Comparison of ENCODE assay signal across 8 mouse cellular contexts in genomic region chr1:193272137-193272915, GRCm38 (mm10). TPM values are rescaled to one million over a fixed set of nuclear protein-coding genes. Genes with fewer than 3 reads are reported as not detected.
A peak's percentile ranks its signal among the peaks of the same experiment; 100 is the strongest.
DNase-seq lines count a peak whose midpoint lies in the region; ATAC-seq and TF ChIP-seq lines count a peak whose summit lies in the region.

No protein-coding gene starts in this region.

- no peaks in the 10 kb centered on the region for H3K36me3 ChIP-seq in embryonic facial prominence, embryonic 11.5 days (replicated peaks; ENCODE audit: control insufficient read depth, insufficient read depth, low read depth, low read length)
- no peaks in the 10 kb centered on the region for H3K36me3 ChIP-seq in stomach, postnatal 0 days (ENCODE audit: control insufficient read depth, insufficient read depth, low read length)

- no peaks in the 10 kb centered on the region for H3K27me3 ChIP-seq in embryonic facial prominence, embryonic 11.5 days (ENCODE audit: control insufficient read depth, insufficient read depth, low read length)
- H3K27me3 ChIP-seq in stomach, postnatal 0 days (ENCODE audit: control insufficient read depth, insufficient read depth, low read length), result no peaks in the 10 kb centered on the region

- H3K4me1 ChIP-seq in embryonic facial prominence, embryonic 11.5 days (ENCODE audit: control insufficient read depth, insufficient read depth, low read length), result no peaks in the 10 kb centered on the region
- H3K4me1 ChIP-seq in stomach, postnatal 0 days (replicated peaks; ENCODE audit: control insufficient read depth, insufficient read depth), result 0 out of 2 replicates have a peak, but pooled peaks cover 3% of the 10 kb centered on the region

- DNase-seq in adrenal gland, adult 18-20 months (ENCODE audit: low spot score in 2 of 2), result peak; percentile 43 to 48
- no peak for DNase-seq in adrenal gland, adult 2 months
- peak; percentile 20 for DNase-seq in WW6 (ENCODE audit: low read depth, low spot score)
- peak; percentile 36 for DNase-seq in embryonic facial prominence, embryonic 11.5 days (ENCODE audit: low spot score)
- DNase-seq in heart, postnatal 10 days, result peak; percentile 58 to 60
- DNase-seq in layer of hippocampus, postnatal 10 days (ENCODE audit: low spot score in 2 of 2), result peak; percentile 36 to 46
- peak; percentile 29 for DNase-seq in stomach, postnatal 0 days (ENCODE audit: low spot score)

- ATAC-seq in embryonic facial prominence, embryonic 11.5 days (replicated peaks; ENCODE audit: insufficient number of reproducible peaks, low FRiP score, low TSS enrichment, low read depth), result peak; percentile 65
- ATAC-seq in megakaryocyte-erythroid progenitor cell, adult 5-6 weeks (replicated peaks; ENCODE audit: low FRiP score, low TSS enrichment, poor library complexity, severe bottlenecking), result peak; percentile 19; the same call in 1 of the 2 replicates
- ATAC-seq in stomach, postnatal 0 days (ENCODE audit: low FRiP score, low TSS enrichment), result peak; percentile 37

- no peak overlapping the region; the same call in 1 of the 2 replicates for H3K27ac ChIP-seq in embryonic facial prominence, embryonic 11.5 days (replicated peaks; ENCODE audit: low read depth, low read length)
- H3K27ac ChIP-seq in stomach, postnatal 0 days (replicated peaks), result peak overlapping the region; percentile 89

- no peaks in the 10 kb centered on the region for H3K9me3 ChIP-seq in embryonic facial prominence, embryonic 11.5 days (replicated peaks; ENCODE audit: control insufficient read depth, low read length)
- no peaks in the 10 kb centered on the region for H3K9me3 ChIP-seq in stomach, postnatal 0 days (ENCODE audit: control insufficient read depth, low read length)

- TF ChIP-seq CTCF in stomach, postnatal 0 days (IDR thresholded peaks at IDR 0.05; ENCODE audit: low read depth), result no peak

- H3K4me3 ChIP-seq in embryonic facial prominence, embryonic 11.5 days (ENCODE audit: low read depth, low read length), result peak overlapping the region; percentile 42
- peak overlapping the region; percentile 46 for H3K4me3 ChIP-seq in stomach, postnatal 0 days (ENCODE audit: low read depth, low read length)

- TF ChIP-seq EP300 in stomach, postnatal 0 days (optimal IDR thresholded peaks at IDR 0.05), result no peak

- intact Hi-C loops in heart, postnatal 10 days (cut with DNase I), result loop anchor here (5.0 kb wide), 1 partner anchor 105 kb away; no protein-coding TSS in a partner anchor

- H3K4me2 ChIP-seq in embryonic facial prominence, embryonic 11.5 days (ENCODE audit: low read depth, low read length), result peak overlapping the region; percentile 80
- peak overlapping the region; percentile 64 for H3K4me2 ChIP-seq in stomach, postnatal 0 days (replicated peaks; ENCODE audit: low read depth)

- peak overlapping the region; percentile 69 for H3K9ac ChIP-seq in embryonic facial prominence, embryonic 11.5 days (replicated peaks; ENCODE audit: low read length)
- H3K9ac ChIP-seq in stomach, postnatal 0 days (ENCODE audit: low read length), result peak overlapping the region; percentile 60

- WGBS in embryonic facial prominence, embryonic 11.5 days, result 9% methylated on average over 24 of the region's 24 CpGs
- 17% methylated on average over 24 of the region's 24 CpGs for WGBS in stomach, postnatal 0 days

RNA-seq across cellular contexts. Expression of gene G0s2, which starts 0.7 kb away (rescaled TPM):
- 100 to 1,000 TPM; 129 to 206 TPM for total RNA-seq in adrenal gland, adult 18-20 months (2021)
- total RNA-seq in adrenal gland, adult 2 months (2021), result 100 to 1,000 TPM; 156 to 178 TPM
- polyA plus RNA-seq in adrenal gland, adult 2 months (2012; rRNA removed), result 182 and 309 TPM in 2 replicates
- 8.7 and 8.9 TPM in 2 replicates for polyA plus RNA-seq in embryonic facial prominence, embryonic 11.5 days (2014; fragmentation: Nextera tagmentation; extraction: Ambion mirVana)
- total RNA-seq in heart, postnatal 10 days (2021), result 10 to 100 TPM; 51.2 to 51.4 TPM
- 1 to 10 TPM; 6.7 to 9.3 TPM for total RNA-seq in layer of hippocampus, postnatal 10 days (2021)
- total RNA-seq in megakaryocyte-erythroid progenitor cell, adult 5-6 weeks (2014; fragmentation: Nextera tagmentation), result 1.2 TPM in 1 of 2 replicates, not detected in the other
- total RNA-seq in megakaryocyte-erythroid progenitor cell, adult 5-6 weeks (2017), result not detected in 2 replicates
- 20.8 and 27.4 TPM in 2 replicates for polyA plus RNA-seq in stomach, postnatal 0 days (2015; fragmentation: Nextera tagmentation; extraction: Ambion mirVana)

RNA-seq across cellular contexts. Expression of gene Hsd11b1, which starts 8.5 kb away (rescaled TPM):
- 100 to 1,000 TPM; 109 to 216 TPM for total RNA-seq in adrenal gland, adult 18-20 months (2021)
- 100 to 1,000 TPM; 114 to 135 TPM for total RNA-seq in adrenal gland, adult 2 months (2021)
- 56.4 and 56.8 TPM in 2 replicates for polyA plus RNA-seq in adrenal gland, adult 2 months (2012; rRNA removed)
- 0.46 TPM in 1 of 2 replicates, not detected in the other for polyA plus RNA-seq in embryonic facial prominence, embryonic 11.5 days (2014; fragmentation: Nextera tagmentation; extraction: Ambion mirVana)
- total RNA-seq in heart, postnatal 10 days (2021), result 1 to 10 TPM; 1.1 to 1.3 TPM
- total RNA-seq in layer of hippocampus, postnatal 10 days (2021), result 10 to 100 TPM; 31.5 to 35.3 TPM
- total RNA-seq in megakaryocyte-erythroid progenitor cell, adult 5-6 weeks (2014; fragmentation: Nextera tagmentation), result not detected in 2 replicates
- total RNA-seq in megakaryocyte-erythroid progenitor cell, adult 5-6 weeks (2017), result 0.91 TPM in 1 of 2 replicates, not detected in the other
- polyA plus RNA-seq in stomach, postnatal 0 days (2015; fragmentation: Nextera tagmentation; extraction: Ambion mirVana), result 2.8 and 3.0 TPM in 2 replicates

Comparison
In these comparisons a context has a peak if more than half of its experiments do, and no peak if none do; other contexts are left out.
1. RNA of gene Hsd11b1, which starts 8.5 kb away (total RNA-seq): 109 to 216 TPM in adrenal gland, adult 18-20 months, 114 to 135 TPM in adrenal gland, adult 2 months and 31.5 to 35.3 TPM in layer of hippocampus, postnatal 10 days; 1.1 to 1.3 TPM in heart, postnatal 10 days and 0.91 TPM in megakaryocyte-erythroid progenitor cell, adult 5-6 weeks; every median in the first group is over 10 times any median in the second.
2. Peak in every context shown above with its lines, with median percentiles within 50 percentile points of each other: ATAC-seq.